Mouse (Mus musculus) embryonic facial prominence, embryonic 11.5 days (tissue): ENCODE results near the gene Ddr2. TPM values are rescaled to one million over a fixed set of nuclear protein-coding genes. Genes with fewer than 3 reads are reported as not detected.

Experiments used
- ATAC-seq: fragments of 200-750 bp; cut with Nextera tagmentation; replicated peaks from 2 replicates; pipeline ENCODE4 v1.8.0; 2017; ENCODE audit warnings: low read depth; ENCODE audit not compliant: insufficient number of reproducible peaks, low FRiP score, low TSS enrichment
- DNase-seq: peaks from one replicate; pipeline ENCODE4 v3.0.0-alpha.2; 2015; ENCODE audit warnings: low spot score
- H3K27ac ChIP-seq: fragments of 300-500 bp; sonication (generic); replicated peaks from 2 replicates; pipeline ENCODE4 v1.5.1; 2014; ENCODE audit warnings: mild to moderate bottlenecking, low read depth, low read length, control low read depth
- H3K27me3 ChIP-seq: fragments of 300-500 bp; sonication (generic); 2 replicates; pipeline ENCODE4 v1.6.1; 2014; ENCODE audit warnings: mild to moderate bottlenecking, low read length, moderate library complexity, mixed read lengths; ENCODE audit not compliant: control insufficient read depth, insufficient read depth
- H3K36me3 ChIP-seq: fragments of 300-500 bp; sonication (generic); replicated peaks from 2 replicates; pipeline ENCODE4 v1.6.1; 2014; ENCODE audit warnings: low read depth, mild to moderate bottlenecking, low read length, moderate library complexity, mixed read lengths; ENCODE audit not compliant: control insufficient read depth, insufficient read depth
- H3K4me1 ChIP-seq: fragments of 300-500 bp; sonication (generic); 2 replicates; pipeline ENCODE4 v1.6.1; 2014; ENCODE audit warnings: low read length, mixed read lengths; ENCODE audit not compliant: control insufficient read depth, insufficient read depth
- H3K4me2 ChIP-seq: fragments of 300-500 bp; sonication (generic); 2 replicates; pipeline ENCODE4 v1.6.1; 2014; ENCODE audit warnings: low read depth, mild to moderate bottlenecking, control low read depth, low read length, moderate library complexity
- H3K4me3 ChIP-seq: fragments of 300-500 bp; sonication (generic); 2 replicates; pipeline ENCODE4 v1.5.1; 2014; ENCODE audit warnings: low read depth, low read length, control low read depth
- H3K9ac ChIP-seq: fragments of 300-500 bp; sonication (generic); replicated peaks from 2 replicates; pipeline ENCODE4 v1.6.1; 2014; ENCODE audit warnings: mild to moderate bottlenecking, control low read depth, low read length
- H3K9me3 ChIP-seq: fragments of 300-500 bp; sonication (generic); replicated peaks from 2 replicates; pipeline ENCODE4 v1.6.1; 2016; ENCODE audit warnings: mild to moderate bottlenecking, low read length, inconsistent platforms, mixed read lengths; ENCODE audit not compliant: control insufficient read depth
- WGBS: fragments of 180-500 bp; shearing (Covaris S2); extraction: QIAGEN DNeasy Blood & Tissue Kit; methylation state at CpG from one replicate; pipeline ENCODE4 v1.1.7; 2014; 5-methylcytosine and 5-hydroxymethylcytosine counted together
- polyA plus RNA-seq: library from polyadenylated mRNA; unstranded; fragments of >200 nt; fragmentation: Nextera tagmentation; extraction: Ambion mirVana; gene quantifications from 2 replicates; pipeline ENCODE4 v1.2.1, GENCODE M21; 2014

Ddr2 gene
- polyA plus RNA-seq, 1 experiment from 2014 or later = 87.5 TPM

DNA sequence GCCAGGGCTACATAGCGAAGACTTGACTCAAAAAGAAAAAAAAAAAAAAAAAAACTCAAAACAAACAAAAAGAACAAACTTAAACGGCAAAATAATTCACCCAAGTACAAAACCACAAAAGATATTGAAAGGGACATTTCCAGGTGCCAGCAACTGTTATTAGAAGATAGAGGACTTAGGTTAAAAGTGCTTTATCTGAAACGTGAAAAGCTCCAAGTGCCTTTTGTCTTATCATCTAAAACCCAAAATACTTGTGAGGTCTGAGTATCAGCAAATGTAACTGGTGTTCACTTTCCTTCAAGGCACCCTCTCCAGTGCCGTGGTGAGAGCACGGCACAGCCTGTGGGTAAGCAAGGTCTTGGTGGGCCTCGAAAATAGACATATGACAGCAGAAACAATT, 38.0 kb upstream of the Ddr2 start:
- H3K9me3 ChIP-seq = no peaks in the 10 kb centered on the region
- H3K27ac ChIP-seq = no peak overlapping the region
- 93% methylated on average over 6 of the region's 6 CpGs for WGBS
- H3K36me3 ChIP-seq = no peaks in the 10 kb centered on the region
- DNase-seq = no peak
- H3K9ac ChIP-seq = no peak overlapping the region
- H3K27me3 ChIP-seq = no peaks in the 10 kb centered on the region
- H3K4me2 ChIP-seq = no peak overlapping the region
- ATAC-seq = no peak
- H3K4me1 ChIP-seq = no peaks in the 10 kb centered on the region
- H3K4me3 ChIP-seq = no peak overlapping the region

DNA sequence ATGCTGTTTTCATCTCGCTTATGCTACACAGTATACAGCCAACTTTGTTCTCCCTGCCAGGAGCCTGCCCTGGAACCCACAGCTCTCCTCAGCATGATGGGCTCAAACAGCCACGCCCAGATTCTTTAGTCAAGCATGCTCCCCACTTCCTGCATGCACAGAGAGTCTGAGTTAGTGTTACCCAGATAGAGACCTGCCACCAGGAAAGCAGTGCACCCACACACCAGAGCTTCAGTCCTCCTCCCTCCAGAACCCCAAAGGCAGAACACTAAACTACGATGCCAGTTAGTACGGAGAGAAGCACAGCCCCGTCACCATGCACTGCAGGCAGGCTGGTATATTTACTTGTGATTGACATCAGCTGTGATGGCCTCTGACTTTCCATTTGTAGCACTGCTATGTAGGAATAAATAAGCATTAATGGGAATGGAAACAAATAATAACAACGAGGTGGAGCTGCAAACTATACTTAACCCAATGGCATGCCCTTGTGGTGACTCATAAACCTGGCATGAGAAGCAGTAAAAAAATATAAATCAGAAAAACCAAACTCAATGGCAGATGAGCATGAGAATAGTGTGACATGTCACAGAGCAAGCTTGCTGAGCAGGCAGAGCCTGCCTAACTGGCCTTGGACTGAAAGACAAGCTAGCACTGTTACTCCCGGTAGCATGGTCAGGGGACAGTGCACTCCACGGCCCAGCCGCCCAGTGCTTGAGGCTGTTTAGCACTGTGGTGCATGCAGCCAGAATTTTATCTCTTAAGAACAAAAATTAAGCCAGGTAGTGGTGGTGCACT, 37.3 kb upstream of the Ddr2 start:
- no peak overlapping the region for H3K4me3 ChIP-seq
- no peaks in the 10 kb centered on the region for H3K9me3 ChIP-seq
- no peak for ATAC-seq
- no peaks in the 10 kb centered on the region for H3K36me3 ChIP-seq
- H3K4me2 ChIP-seq = no peak overlapping the region
- H3K9ac ChIP-seq = no peak overlapping the region
- H3K4me1 ChIP-seq = no peaks in the 10 kb centered on the region
- no peak for DNase-seq
- WGBS = 92% methylated on average over 9 of the region's 9 CpGs
- no peak overlapping the region for H3K27ac ChIP-seq
- no peaks in the 10 kb centered on the region for H3K27me3 ChIP-seq

DNA sequence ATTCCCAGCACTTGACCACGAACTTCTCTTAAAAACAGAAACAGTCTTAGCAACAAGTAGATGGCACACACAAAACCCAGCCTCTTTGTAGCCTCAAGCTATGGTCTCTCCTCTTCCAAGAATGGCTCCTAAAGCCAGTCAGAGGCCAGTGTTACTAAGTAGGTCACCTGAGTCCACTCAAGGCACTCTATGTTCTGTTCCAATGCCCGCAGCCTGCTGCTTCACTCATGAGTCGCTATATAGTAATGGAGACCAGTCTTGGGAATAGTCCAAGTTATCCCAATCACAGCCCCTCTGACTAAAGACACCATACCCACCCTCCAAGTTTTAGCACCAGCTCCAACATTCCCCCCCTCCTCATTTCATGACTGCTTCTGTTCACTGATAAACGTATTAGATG, 35.0 kb upstream of the Ddr2 start:
- Histone ChIP-seq H3K27ac (no peak overlapping the region), H3K36me3 (no peaks in the 10 kb centered on the region), H3K4me3 (no peak overlapping the region), H3K4me1 (no peaks in the 10 kb centered on the region), H3K4me2 (no peak overlapping the region), H3K27me3 (no peaks in the 10 kb centered on the region), H3K9ac (no peak overlapping the region), H3K9me3 (no peaks in the 10 kb centered on the region)
- DNase-seq (no peak), ATAC-seq (no peak)
- WGBS = 95% methylated on average over 4 of the region's 4 CpGs

DNA sequence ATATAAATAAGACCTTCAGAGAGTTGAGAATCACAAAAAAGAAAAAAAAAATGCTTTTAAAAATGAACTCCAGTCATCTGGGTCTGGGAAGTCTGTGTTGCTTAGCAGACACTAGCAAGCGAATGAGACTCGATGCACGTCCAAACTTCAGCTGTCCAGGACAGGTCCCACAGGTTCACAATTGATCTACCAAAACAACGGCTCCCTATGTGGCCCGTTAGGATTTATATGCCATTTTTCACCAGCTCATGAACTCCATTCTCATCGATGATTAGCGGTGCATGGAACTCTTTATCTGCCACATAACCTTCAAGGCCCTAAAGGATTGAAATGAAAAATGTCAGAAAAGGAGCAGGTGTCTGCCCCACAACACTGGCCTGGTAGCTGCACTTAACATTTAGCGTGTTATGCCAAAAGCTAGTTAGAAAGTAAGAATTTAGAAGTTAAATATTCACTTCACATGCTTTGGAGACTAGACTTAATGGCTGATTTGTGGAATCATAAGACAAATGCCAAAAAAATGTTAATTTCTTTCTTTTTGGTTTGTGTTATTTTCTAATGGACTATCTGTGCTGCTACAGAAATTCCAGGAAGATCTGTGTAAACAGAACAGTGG, 31.8 kb upstream of the Ddr2 start:
- no peak overlapping the region for H3K4me3 ChIP-seq
- 90% methylated on average over 8 of the region's 8 CpGs for WGBS
- H3K9ac ChIP-seq = no peak overlapping the region
- H3K9me3 ChIP-seq = no peaks in the 10 kb centered on the region
- H3K4me2 ChIP-seq = no peak overlapping the region
- DNase-seq (no peak), ATAC-seq (no peak)
- H3K27me3 ChIP-seq = no peaks in the 10 kb centered on the region
- H3K36me3 ChIP-seq = no peaks in the 10 kb centered on the region
- H3K27ac ChIP-seq = no peak overlapping the region
- no peaks in the 10 kb centered on the region for H3K4me1 ChIP-seq

DNA sequence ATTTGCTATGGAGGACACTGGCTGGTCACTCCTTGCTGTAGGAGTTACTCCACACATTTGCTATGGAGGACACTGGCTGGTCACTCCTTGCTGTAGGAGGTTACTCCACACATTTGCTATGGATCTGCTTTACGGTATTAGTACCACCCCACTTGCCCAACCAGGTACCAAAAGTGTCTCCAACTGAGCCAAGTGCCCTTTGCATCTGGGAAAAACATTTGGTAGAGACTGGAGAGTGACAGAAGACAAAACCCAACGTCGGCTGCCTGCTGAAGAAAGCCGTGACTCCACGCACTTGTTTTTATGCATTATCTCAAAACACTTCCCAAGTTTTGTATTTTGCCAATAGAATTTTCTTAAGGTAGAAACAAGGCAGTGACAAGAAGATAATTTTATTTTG, 31.1 kb upstream of the Ddr2 start:
- no peak overlapping the region for H3K9ac ChIP-seq
- no peaks in the 10 kb centered on the region for H3K4me1 ChIP-seq
- no peaks in the 10 kb centered on the region for H3K9me3 ChIP-seq
- no peak for DNase-seq
- H3K27ac ChIP-seq = no peak overlapping the region
- no peaks in the 10 kb centered on the region for H3K27me3 ChIP-seq
- ATAC-seq = no peak
- no peak overlapping the region for H3K4me2 ChIP-seq
- 92% methylated on average over 5 of the region's 5 CpGs for WGBS
- H3K4me3 ChIP-seq = no peak overlapping the region
- no peaks in the 10 kb centered on the region for H3K36me3 ChIP-seq

DNA sequence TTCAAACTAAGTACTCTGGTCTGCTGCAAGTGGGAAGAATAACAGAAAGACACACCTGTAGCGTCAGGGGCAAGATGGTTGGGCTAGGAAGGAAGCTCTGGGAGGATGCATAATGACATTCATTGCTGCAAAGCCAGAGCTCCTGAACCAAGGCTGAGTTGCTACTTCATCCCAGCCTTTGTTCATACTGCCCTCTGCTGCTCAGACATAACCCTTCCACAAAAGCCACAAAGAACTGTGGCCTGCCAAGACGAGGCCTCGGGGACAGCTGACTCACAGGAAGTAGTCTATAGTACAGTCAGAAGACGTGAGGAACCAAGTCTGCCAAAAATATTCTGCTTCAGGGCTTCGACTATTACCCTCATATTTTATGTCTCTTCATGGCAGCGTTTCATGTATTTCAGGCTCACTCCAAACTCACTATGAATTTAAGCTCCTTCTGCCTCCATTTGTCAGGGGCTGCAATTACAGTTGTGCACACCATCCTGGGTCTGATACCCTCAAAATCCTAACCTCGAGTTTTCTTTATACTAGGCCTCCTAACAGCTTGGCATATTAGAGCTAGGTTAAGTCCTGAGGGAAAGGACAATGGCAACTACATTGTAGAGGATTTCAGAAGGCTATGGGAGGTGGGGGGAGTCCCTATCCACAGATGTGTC, 25.9 kb upstream of the Ddr2 start:
- Histone ChIP-seq H3K4me3 (no peak overlapping the region), H3K9me3 (no peaks in the 10 kb centered on the region), H3K36me3 (no peaks in the 10 kb centered on the region), H3K27ac (no peak overlapping the region), H3K27me3 (no peaks in the 10 kb centered on the region), H3K9ac (no peak overlapping the region), H3K4me1 (no peaks in the 10 kb centered on the region), H3K4me2 (no peak overlapping the region)
- WGBS = 29% methylated on average over 7 of the region's 7 CpGs
- peak; percentile 59; the same call in 1 of the 2 replicates for ATAC-seq
- peak; percentile 82 for DNase-seq

DNA sequence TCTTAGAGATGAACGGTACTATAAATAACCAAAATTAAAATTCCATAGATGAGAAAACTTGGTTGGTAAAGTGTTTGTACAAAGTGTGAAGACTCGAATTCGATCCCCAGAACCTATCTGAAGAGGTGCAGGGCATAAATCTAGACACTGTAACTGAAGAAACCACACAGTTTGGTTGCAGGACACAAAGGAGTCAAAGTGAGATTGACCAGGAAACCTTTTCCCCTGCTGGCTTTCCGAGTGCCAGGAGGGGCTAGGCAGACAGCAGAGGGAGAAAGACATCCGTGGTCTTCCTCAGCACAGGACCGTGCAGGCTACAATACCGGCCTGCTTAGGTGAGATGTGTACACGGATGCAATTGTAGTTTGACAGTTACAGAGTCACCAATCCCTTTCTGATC, 23.7 kb upstream of the Ddr2 start:
- Histone ChIP-seq H3K4me3 (no peak overlapping the region), H3K36me3 (no peaks in the 10 kb centered on the region), H3K27ac (no peak overlapping the region), H3K9me3 (no peaks in the 10 kb centered on the region), H3K4me1 (no peaks in the 10 kb centered on the region), H3K9ac (no peak overlapping the region), H3K4me2 (no peak overlapping the region), H3K27me3 (no peaks in the 10 kb centered on the region)
- 87% methylated on average over 8 of the region's 8 CpGs for WGBS
- ATAC-seq (no peak), DNase-seq (no peak)

DNA sequence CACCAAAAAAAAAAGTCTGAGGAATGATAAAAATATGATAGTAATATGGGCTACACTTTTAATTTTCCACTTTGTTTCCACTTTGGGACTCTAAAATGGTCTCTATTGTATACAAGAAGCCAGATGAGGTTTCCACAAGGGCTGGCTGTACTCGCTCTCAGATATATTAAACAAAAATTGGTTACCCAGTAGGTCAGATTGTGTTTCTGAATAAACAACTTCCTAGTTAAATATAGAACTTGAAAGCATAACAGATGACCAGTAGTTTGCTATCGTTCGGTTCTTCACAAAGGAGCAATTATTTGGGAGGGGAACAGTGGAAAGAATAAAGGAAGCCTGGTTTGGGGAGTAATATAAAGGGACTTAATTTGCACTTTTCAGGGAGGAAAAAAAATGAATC, 20.4 kb upstream of the Ddr2 start:
- no peaks in the 10 kb centered on the region for H3K9me3 ChIP-seq
- H3K4me3 ChIP-seq = no peak overlapping the region
- H3K36me3 ChIP-seq = no peaks in the 10 kb centered on the region
- no peaks in the 10 kb centered on the region for H3K4me1 ChIP-seq
- WGBS = 38% methylated on average over 3 of the region's 3 CpGs
- no peak overlapping the region for H3K4me2 ChIP-seq
- H3K27ac ChIP-seq = no peak overlapping the region
- H3K9ac ChIP-seq = no peak overlapping the region
- no peak for DNase-seq
- no peaks in the 10 kb centered on the region for H3K27me3 ChIP-seq
- ATAC-seq = no peak
